In genomic region chr15:83034275-83034977, GRCm38 (mm10) we compare ENCODE assay signal across 9 mouse cellular contexts. TPM values are rescaled to one million over a fixed set of nuclear protein-coding genes. Genes with fewer than 3 reads are reported as not detected.
DNase-seq lines count a peak whose midpoint lies in the region; ATAC-seq and TF ChIP-seq lines count a peak whose summit lies in the region.
"Had no signal": no experiment of that assay in that cellular context is flagged by ENCODE, and none has a peak within 500 bp of the region (broad histone marks: within the 10 kb centered on the region; RNA-seq: fewer than 3 reads in every experiment).

No protein-coding gene starts in this region.

- H3K9me3 ChIP-seq in forebrain, embryonic 13.5 days (replicated peaks), result no peaks in the 10 kb centered on the region
- H3K9me3 ChIP-seq in midbrain, postnatal 0 days (ENCODE audit: low read length), result no peaks in the 10 kb centered on the region

- peak; percentile 94 for DNase-seq in heart, adult 11 months
- DNase-seq in heart, postnatal 4 days, result no peak
- DNase-seq in brain, adult 2 months (ENCODE audit: low read depth, low spot score), result peak; percentile 92
- DNase-seq in layer of hippocampus, postnatal 25 days (ENCODE audit: extremely low spot score in 1 of 2, low spot score in 1 of 2), result peak; percentile 41 to 52
- DNase-seq in midbrain, postnatal 0 days (ENCODE audit: low spot score), result peak; percentile 85
- no peak for DNase-seq in urinary bladder, postnatal 10 days (ENCODE audit: low spot score)

- peak; percentile 75 for ATAC-seq in forebrain, embryonic 13.5 days
- ATAC-seq in midbrain, postnatal 0 days (ENCODE audit: low FRiP score), result peak; percentile 46
- no peak for ATAC-seq in inflammation-experienced regulatory T-cells, adult 6 months

- peaks cover 7% of the 10 kb centered on the region; the same call in 1 of the 2 replicates for H3K27me3 ChIP-seq in forebrain, embryonic 13.5 days
- H3K27me3 ChIP-seq in midbrain, postnatal 0 days (ENCODE audit: insufficient read depth, low read length), result no peaks in the 10 kb centered on the region

- peaks cover 73% of the 10 kb centered on the region for H3K4me1 ChIP-seq in forebrain, embryonic 13.5 days
- peaks cover 14% of the 10 kb centered on the region for H3K4me1 ChIP-seq in midbrain, postnatal 0 days (ENCODE audit: insufficient read depth, low read length)

- peak overlapping the region; percentile 50 for H3K4me2 ChIP-seq in forebrain, embryonic 13.5 days
- peak overlapping the region; percentile 35 for H3K4me2 ChIP-seq in midbrain, postnatal 0 days (ENCODE audit: low read depth, low read length, poor library complexity, severe bottlenecking)

- 4% methylated on average over 17 of the region's 17 CpGs for WGBS in forebrain, embryonic 13.5 days
- WGBS in midbrain, postnatal 0 days, result 3% methylated on average over 17 of the region's 17 CpGs

- peak overlapping the region; percentile 14; the same call in 1 of the 2 replicates for H3K4me3 ChIP-seq in forebrain, embryonic 13.5 days
- no peak overlapping the region for H3K4me3 ChIP-seq in midbrain, postnatal 0 days (ENCODE audit: low read depth, low read length)
- H3K4me3 ChIP-seq: erythroblast, embryonic 14.5 days had no signal

- H3K36me3 ChIP-seq in forebrain, embryonic 13.5 days (ENCODE audit: poor library complexity, severe bottlenecking), result no peaks in the 10 kb centered on the region
- H3K36me3 ChIP-seq in midbrain, postnatal 0 days (ENCODE audit: insufficient read depth, low read length), result no peaks in the 10 kb centered on the region

- peak; percentile 33 for TF ChIP-seq CTCF in midbrain, postnatal 0 days (IDR thresholded peaks at IDR 0.05)

- peak overlapping the region; percentile 73 for H3K27ac ChIP-seq in forebrain, embryonic 13.5 days
- peak overlapping the region; percentile 32; the same call in 1 of the 2 replicates for H3K27ac ChIP-seq in midbrain, postnatal 0 days (ENCODE audit: low read depth, low read length)

- peak overlapping the region; percentile 30 for H3K9ac ChIP-seq in forebrain, embryonic 13.5 days
- peak overlapping the region; percentile 29; the same call in 1 of the 2 replicates for H3K9ac ChIP-seq in midbrain, postnatal 0 days (replicated peaks; ENCODE audit: low read length, poor library complexity, severe bottlenecking)

RNA-seq across cellular contexts. Expression of gene Nfam1, which starts 1.3 kb away (rescaled TPM):
- 1 to 10 TPM in 1 of 2 experiments, under 1 TPM in 1; 0.98 to 1.4 TPM for total RNA-seq in heart, postnatal 4 days (2021)
- polyA plus RNA-seq in forebrain, embryonic 13.5 days (2015; fragmentation: Nextera tagmentation; extraction: Ambion mirVana), result 1.2 and 1.5 TPM in 2 replicates
- 1 to 10 TPM; 2.5 to 2.7 TPM for total RNA-seq in layer of hippocampus, postnatal 25 days (2021)
- total RNA-seq in midbrain, postnatal 0 days (2014; rRNA removed), result 3.3 and 4.1 TPM in 2 replicates
- polyA plus RNA-seq in midbrain, postnatal 0 days (2015; fragmentation: Nextera tagmentation; extraction: Ambion mirVana), result 1.9 and 2.6 TPM in 2 replicates
- under 1 TPM in 2 of 3 experiments, not detected in 1; 0.26 to 0.92 TPM for polyA plus RNA-seq in inflammation-experienced regulatory T-cells, adult 6 months (2017; shearing (Covaris generic))

RNA-seq across cellular contexts. Expression of gene Tcf20, which starts 46.8 kb away (rescaled TPM):
- 10 to 100 TPM; 71.1 to 78.7 TPM for total RNA-seq in heart, postnatal 4 days (2021)
- polyA plus RNA-seq in forebrain, embryonic 13.5 days (2015; fragmentation: Nextera tagmentation; extraction: Ambion mirVana), result 15.3 and 18.6 TPM in 2 replicates
- 100 to 1,000 TPM; 213 TPM for total RNA-seq in layer of hippocampus, postnatal 25 days (2021)
- total RNA-seq in midbrain, postnatal 0 days (2014; rRNA removed), result 125 and 131 TPM in 2 replicates
- 10.6 and 11.8 TPM in 2 replicates for polyA plus RNA-seq in midbrain, postnatal 0 days (2015; fragmentation: Nextera tagmentation; extraction: Ambion mirVana)
- polyA plus RNA-seq in inflammation-experienced regulatory T-cells, adult 6 months (2017; shearing (Covaris generic)), result 10 to 100 TPM; 13.1 to 21.1 (median 13.8) TPM

RNA-seq across cellular contexts. Expression of gene Serhl, which starts 54.9 kb away (rescaled TPM):
- 10 to 100 TPM; 73.2 to 74.7 TPM for total RNA-seq in heart, postnatal 4 days (2021)
- polyA plus RNA-seq in forebrain, embryonic 13.5 days (2015; fragmentation: Nextera tagmentation; extraction: Ambion mirVana), result 35.4 and 36.9 TPM in 2 replicates
- 1 to 10 TPM; 8.4 to 9.4 TPM for total RNA-seq in layer of hippocampus, postnatal 25 days (2021)
- total RNA-seq in midbrain, postnatal 0 days (2014; rRNA removed), result 4.2 and 6.7 TPM in 2 replicates
- polyA plus RNA-seq in midbrain, postnatal 0 days (2015; fragmentation: Nextera tagmentation; extraction: Ambion mirVana), result 38.5 and 40.0 TPM in 2 replicates
- 10 to 100 TPM; 63.6 to 95.2 (median 80.0) TPM for polyA plus RNA-seq in inflammation-experienced regulatory T-cells, adult 6 months (2017; shearing (Covaris generic))

Comparison
In these comparisons a context has a peak if more than half of its experiments do, and no peak if none do; other contexts are left out.
1. DNase-seq: peak in heart, adult 11 months (single experiment), brain, adult 2 months (single experiment), layer of hippocampus, postnatal 25 days (2 of 2) and midbrain, postnatal 0 days (single experiment); none in heart, postnatal 4 days (single experiment) and urinary bladder, postnatal 10 days (single experiment).